Mouse (Mus musculus) layer of hippocampus, postnatal 25 days (tissue): ENCODE results near the gene Neurod2. TPM values are rescaled to one million over a fixed set of nuclear protein-coding genes. Genes with fewer than 3 reads are reported as not detected.

Source experiments
- DNase-seq, 2 experiments: peaks; one replicate each; pipeline ENCODE4 v3.0.0; 2022; ENCODE audit warnings: mixed read lengths in 2 of 2, low spot score in 1 of 2; ENCODE audit errors: extremely low spot score in 1 of 2
- total RNA-seq, 2 experiments: library from RNA; stranded (reverse); gene quantifications; 2 replicates each; pipeline ENCODE4 v1.2.3; 2021

Gene Neurod2
- total RNA-seq, 2 experiments from 2014 or later: 139 to 148 TPM

GRCm38 (mm10) chr11:98283740-98284139, 45.7 kb downstream of the Neurod2 start:
- DNase-seq: no peak

Other genes with a start within 250 kb of the Neurod2 start
- gene Fbxl20, start 179.2 kb downstream of the Neurod2 start, total RNA-seq: 10 to 100 TPM; 32.4 to 32.9 TPM
- gene Med1, start 136.4 kb downstream of the Neurod2 start, total RNA-seq: 10 to 100 TPM; 49.5 to 54.0 TPM
- 10 to 100 TPM; 32.2 to 41.0 TPM for gene Cdk12, start 126.6 kb downstream of the Neurod2 start, total RNA-seq
- gene Ppp1r1b, start 18.8 kb upstream of the Neurod2 start, total RNA-seq: 10 to 100 TPM; 45.4 to 49.9 TPM
- gene Stard3, start 28.7 kb upstream of the Neurod2 start, total RNA-seq: 10 to 100 TPM; 31.5 to 34.3 TPM
- gene Tcap, start 54.2 kb upstream of the Neurod2 start, total RNA-seq: under 1 TPM; 0.66 to 0.76 TPM
- not detected for gene Pnmt, start 56.8 kb upstream of the Neurod2 start, total RNA-seq
- 1 to 10 TPM; 8.9 to 9.6 TPM for gene Pgap3, start 70.8 kb upstream of the Neurod2 start, total RNA-seq
- gene Erbb2, start 82.8 kb upstream of the Neurod2 start, total RNA-seq: 1 to 10 TPM; 1.4 to 3.5 TPM
- 100 to 1,000 TPM in 1 of 2 experiments, 10 to 100 TPM in 1; 92.2 to 104 TPM for gene Mien1, start 109.3 kb upstream of the Neurod2 start, total RNA-seq
- 1 to 10 TPM; 1.4 to 2.1 TPM for gene Grb7, start 116.7 kb upstream of the Neurod2 start, total RNA-seq
- gene Ikzf3, start 216.4 kb upstream of the Neurod2 start, total RNA-seq: under 1 TPM in 1 of 2 experiments, not detected in 1; 0.52 TPM
- gene Zpbp2, start 221.4 kb upstream of the Neurod2 start, total RNA-seq: not detected